Mouse (Mus musculus): Measurements from ENCODE around the gene Ano3. TPM values are rescaled to one million over a fixed set of nuclear protein-coding genes. Genes with fewer than 3 reads are reported as not detected.

Gene Ano3
- total RNA-seq, 2 experiments from 2014 or later = 0.43 to 0.58 TPM

Other genes starting within 250 kb of the Ano3 start
- not detected for gene Muc15, start 229.6 kb downstream of the Ano3 start, total RNA-seq (2021)
- not detected for gene Gm13941, start 155.1 kb upstream of the Ano3 start, total RNA-seq (2021)
- gene Gm15130, start 202.0 kb upstream of the Ano3 start, total RNA-seq (2021) = not detected